Mouse (Mus musculus) heart, adult 18-20 months (tissue): Measurements from ENCODE around the gene Chst5. TPM values are rescaled to one million over a fixed set of nuclear protein-coding genes. Genes with fewer than 3 reads are reported as not detected.
A peak's percentile ranks its signal among the peaks of the same experiment; 100 is the strongest.

Experiments used
- DNase-seq, 2 experiments: peaks; one replicate each; pipeline ENCODE4 v3.0.0; 2021 to 2022; ENCODE audit warnings: mixed read lengths in 1 of 2
- total RNA-seq, 2 experiments: library from RNA; stranded (reverse); gene quantifications; 2 replicates each; pipeline ENCODE4 v1.2.3; 2021

The Chst5 gene
- total RNA-seq, 2 experiments from 2014 or later = not detected

DNA sequence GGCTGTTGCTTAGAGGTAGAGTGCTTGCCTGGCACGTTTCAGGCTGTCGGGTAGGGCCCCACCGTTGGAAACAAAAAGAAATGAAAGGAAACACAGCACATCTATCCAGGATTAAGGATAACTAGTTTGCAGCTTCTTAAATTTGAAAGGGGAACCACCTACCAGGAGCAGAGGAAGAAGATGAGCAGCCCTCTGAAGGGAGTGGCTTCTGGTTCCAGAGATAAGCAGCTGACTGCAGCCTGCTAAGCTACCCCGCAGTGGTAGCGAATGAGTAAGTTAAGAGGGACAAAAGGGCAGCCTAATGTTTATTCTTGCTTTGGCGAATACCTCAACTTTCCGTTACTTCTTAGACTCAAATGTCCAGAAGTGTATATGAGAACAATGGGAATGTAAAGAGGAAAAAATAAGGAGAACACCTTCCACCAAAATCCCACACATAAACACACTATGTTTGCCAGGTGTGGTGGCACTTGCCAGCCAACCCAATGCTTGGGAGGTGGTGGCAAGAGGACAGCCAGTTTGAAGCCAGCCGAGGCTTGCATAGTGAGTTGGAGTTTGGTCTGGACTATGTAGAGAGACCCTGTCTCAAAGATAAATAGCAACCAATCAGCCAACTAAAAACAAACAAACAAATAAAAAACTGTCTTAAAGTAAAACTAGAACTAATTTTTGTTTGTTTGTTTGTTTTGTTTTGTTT, 19.5 kb upstream of the Chst5 start:
- no peak for DNase-seq

DNA sequence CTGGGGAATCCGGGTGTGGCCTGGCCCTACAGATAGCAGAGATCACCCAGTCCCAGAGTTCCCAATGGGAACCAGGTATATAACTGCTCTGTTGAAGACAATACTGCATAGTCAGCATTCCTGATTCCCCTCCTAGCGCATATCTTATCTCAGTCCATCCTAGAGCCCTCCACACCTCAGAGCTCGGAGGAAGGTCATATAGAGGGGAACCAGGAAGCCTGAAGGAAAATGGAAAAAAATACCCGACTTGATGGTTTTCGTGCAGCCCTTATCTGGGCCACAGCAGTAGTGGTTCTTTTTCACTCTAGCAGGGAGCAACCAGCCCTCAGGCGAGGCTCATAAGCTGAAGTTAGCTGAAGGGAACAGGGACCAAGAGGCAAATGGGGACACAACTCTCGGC, 14.7 kb upstream of the Chst5 start:
- no peak for DNase-seq

DNA sequence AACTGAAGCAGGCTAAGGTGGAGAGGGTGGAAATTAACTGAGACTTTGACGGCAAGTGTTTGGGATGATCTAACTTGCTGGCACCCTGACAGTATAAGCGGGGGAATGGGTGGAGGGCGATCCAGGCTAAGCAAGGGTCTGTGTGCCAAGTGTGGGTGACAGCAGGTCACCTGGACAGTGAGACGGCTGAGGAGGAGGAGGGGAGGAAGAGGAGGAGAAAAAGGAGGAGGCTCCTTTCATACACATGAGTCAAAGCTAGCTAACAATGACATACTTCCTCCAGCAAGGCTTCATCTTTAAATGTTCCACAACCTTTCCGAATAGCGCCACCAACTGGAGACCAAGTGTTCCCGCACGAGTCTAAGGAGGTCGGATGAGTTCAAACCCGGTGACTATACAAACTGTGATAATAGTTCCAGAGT, 13.1 kb upstream of the Chst5 start:
- DNase-seq = peak; percentile 59 to 66

DNA sequence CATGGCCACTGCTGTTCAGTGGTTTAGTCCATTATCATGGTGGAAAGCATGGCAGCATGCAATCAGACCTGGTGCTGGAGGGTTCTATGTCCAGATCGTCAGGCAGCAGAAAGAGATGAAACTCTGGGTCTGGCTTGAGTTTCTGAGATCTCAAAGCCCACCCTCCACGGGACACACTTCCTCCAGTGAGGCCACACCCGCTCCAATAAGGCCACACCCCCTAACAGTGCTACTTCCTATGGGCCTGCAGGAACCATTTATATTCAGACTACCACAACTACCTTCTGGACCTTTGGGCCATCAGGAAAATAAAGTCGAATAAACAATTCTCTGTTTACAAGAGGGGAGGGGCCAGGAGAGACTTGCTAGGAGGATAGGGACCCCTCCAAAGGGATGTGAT, 10.7 kb upstream of the Chst5 start:
- no peak for DNase-seq

DNA sequence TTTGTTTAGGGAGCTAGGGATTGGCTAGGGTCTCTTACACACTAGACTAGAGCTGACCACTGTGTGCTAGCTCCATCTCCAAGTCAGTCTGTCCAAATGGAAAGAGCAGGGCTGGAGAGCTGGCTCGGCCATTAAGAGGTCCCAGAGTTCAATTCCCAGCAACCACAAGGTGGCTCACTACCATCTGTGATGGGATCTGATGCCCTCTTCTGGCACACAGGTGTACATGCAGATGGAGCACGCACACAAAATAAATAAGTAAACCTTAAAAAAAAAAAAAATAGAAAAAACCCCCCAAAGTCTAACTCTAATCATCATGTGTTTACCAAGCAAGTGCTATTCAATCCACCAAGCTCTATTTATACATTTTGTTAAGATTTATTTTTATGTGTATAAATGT, 9.4 kb upstream of the Chst5 start:
- no peak for DNase-seq

DNA sequence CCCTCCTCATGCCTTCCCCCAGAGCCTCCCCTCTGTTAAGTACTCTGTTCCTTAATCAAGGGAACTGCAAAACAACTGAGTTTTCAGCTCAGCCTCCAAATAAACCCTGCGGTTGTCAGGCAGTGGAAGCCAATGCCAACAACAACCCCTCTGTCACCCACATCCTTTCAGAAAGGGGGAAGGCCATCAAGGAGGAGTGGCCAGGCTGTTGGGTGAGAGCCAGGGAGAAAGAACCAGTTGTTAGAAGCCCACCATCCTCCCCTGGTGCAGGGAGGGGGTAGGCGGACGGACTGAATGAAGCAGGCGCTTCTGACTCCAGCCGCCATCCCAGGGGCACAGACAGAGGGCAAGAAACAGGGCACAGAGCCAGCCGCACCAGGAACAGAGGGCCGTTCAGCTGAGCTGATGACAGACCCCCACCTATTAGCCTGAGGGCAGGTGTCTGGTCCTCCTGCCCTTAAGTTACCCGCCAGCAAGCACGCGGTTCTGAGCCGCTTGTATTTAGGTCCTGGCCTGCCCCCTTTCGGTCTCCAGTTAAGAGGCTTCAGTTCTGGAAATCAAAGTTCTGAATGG, 2.7 kb upstream of the Chst5 start:
- no peak for DNase-seq

DNA sequence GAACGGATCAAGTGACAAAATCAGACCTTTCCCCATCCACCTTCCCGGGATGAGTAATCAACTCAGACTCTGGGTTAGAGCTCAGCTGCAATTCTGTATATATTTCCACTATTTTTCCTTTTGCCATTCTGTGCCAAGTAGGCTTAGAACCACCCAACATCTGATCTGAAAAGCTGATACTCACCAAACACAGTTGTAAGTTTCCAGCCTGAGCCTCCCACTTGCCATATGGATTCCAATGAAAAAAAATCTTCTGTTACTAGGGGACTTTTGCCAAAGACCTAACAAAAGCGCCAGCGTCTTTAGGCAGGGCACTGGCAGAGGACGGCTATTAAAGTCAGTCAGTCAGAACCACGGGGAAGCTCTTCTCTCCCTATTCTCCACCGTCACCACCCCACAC, 1.3 kb upstream of the Chst5 start:
- DNase-seq = no peak

DNA sequence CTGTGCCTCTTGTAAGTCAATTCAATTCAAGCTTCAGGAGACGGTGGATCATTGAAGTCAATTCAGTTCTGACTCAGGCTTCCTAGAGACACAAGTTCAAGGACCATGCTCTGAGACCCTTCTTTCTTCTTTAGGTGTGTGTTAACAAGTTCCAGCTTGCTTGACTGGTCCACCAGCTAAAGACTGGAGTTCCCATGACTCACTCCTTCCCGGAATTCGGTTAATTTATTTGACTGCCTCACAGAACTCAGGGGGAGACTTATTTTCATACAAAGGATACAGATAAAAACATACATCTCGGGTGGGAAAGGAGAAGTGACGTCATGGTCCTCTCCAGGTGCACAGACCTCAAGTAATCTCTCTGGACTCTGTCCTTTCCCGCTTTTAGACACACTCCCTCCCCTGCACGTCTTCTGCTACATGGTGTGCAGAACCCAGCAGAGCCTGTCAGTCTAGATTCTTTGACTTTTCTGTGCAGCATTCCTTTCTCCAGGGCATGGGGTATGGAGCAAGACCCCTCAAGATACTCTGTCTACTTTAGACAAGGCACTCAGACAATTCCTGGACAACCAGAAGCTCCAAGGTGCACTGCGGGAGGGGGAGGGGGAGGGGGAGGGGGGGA, 4.6 kb downstream of the Chst5 start:
- DNase-seq = no peak

DNA sequence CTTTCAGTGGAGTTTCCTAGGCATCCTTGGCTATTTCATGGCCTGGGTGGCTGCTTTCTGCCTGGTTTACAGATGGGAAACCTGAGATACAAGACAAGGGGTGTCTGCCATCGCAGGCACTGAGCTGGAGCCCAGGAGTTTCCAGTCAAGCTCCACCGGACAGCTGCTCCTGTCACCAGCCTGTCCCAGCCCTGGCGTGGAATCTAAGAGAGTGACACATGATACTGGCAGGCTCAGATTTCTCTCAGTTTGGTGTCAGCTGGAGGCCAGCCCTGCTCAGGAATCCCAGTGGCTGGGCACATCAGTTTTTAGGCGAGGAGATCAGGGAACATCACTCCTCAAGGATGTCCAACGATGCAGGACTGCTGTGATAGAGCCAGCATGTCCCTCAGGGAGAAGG, 8.2 kb downstream of the Chst5 start:
- peak; percentile 26 to 43 for DNase-seq

DNA sequence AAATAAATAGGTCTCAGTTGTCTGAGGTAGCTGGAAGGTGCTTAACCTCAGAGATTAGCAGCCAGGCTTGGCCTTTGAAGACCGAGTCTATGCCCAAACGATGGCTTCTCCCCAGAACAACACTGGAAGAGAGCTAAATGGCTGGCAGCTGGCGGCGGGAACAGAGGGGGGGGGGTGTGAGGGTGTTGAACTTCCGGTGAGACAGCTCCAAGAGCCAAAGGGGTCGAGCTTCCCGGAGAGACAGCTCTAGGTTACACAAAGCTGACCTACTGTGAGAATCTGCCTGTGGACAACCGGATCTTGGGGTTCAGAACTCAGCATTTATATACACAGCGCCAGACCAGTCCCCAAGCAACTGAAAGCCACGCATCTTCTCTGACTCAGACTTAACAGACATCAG, 11.7 kb downstream of the Chst5 start:
- DNase-seq = no peak

DNA sequence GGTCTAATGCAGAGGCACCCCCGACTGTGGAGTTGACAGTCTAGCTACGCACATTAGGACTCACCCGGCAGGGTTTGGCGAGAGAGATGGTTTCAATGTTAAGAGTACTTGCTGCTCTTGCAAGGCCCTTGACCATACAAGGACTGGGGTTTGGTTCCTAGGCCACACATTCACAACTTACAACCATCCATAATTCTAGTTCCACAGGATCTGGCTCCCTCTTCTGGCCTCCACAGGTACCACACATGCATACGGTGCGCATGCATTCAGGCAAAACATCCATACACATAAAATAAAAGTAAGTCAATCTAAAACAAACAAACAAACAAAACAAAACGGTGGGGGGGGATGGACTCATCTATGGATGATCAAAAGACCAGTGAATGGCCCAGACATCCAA, 15.3 kb downstream of the Chst5 start:
- DNase-seq = no peak

DNA sequence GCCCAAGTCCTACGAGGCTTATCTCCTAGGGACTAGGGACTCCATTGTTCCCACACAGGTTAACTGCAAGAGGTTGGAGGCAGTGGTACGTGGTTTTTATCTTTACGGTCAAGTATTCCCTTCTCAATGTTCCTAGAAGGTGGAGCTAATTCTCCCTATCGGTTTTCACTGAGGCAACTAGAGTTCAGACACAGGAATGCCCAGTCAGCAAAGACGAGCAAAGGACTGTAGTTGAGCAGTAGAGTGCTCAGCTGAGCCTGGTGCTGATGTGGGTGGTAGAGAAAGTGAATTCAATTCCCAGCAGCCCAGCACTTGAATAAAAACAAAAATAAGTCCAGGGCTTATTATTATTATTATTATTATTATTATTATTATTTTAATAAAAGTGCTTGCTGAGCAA, 17.6 kb downstream of the Chst5 start:
- no peak for DNase-seq

DNA sequence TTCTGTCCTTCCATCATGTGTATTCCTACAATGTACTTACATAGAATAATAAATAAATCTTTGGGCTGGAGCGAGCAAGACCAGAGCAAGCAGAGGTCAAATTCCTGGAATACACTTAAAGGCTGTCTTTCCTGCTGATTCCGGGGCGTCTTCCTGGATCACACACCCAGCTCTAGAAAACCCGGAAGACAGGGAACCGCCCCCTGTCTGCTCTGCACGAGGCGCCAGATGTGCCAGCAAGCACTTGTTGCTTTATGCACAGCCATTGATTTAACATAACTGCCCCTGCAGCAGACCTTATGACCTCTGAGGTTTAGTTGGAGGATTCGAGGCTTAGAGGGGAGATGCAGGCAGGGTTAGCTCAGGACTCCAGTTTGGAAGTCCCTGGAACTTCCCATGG, 18.3 kb downstream of the Chst5 start:
- DNase-seq = no peak

DNA sequence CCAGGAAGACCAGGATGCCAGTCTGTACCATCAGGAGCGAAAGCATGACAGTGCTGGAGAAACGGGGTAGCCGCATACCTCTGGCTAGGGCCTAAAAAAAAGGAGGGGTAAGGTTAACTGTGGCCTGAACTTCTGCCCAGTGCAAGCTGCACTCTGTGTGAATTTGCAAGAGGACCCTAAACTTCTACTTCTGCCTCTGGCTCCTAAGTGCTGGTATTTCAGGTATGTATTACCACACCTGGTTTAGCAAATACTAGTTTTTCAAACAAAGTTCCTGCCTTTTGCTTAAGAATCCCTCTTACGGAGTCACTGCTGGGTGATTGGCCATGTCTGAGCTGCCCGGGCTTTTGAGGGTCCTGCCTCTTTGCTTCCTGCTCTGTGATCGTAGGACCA, 19.3 kb downstream of the Chst5 start:
- DNase-seq = no peak

DNA sequence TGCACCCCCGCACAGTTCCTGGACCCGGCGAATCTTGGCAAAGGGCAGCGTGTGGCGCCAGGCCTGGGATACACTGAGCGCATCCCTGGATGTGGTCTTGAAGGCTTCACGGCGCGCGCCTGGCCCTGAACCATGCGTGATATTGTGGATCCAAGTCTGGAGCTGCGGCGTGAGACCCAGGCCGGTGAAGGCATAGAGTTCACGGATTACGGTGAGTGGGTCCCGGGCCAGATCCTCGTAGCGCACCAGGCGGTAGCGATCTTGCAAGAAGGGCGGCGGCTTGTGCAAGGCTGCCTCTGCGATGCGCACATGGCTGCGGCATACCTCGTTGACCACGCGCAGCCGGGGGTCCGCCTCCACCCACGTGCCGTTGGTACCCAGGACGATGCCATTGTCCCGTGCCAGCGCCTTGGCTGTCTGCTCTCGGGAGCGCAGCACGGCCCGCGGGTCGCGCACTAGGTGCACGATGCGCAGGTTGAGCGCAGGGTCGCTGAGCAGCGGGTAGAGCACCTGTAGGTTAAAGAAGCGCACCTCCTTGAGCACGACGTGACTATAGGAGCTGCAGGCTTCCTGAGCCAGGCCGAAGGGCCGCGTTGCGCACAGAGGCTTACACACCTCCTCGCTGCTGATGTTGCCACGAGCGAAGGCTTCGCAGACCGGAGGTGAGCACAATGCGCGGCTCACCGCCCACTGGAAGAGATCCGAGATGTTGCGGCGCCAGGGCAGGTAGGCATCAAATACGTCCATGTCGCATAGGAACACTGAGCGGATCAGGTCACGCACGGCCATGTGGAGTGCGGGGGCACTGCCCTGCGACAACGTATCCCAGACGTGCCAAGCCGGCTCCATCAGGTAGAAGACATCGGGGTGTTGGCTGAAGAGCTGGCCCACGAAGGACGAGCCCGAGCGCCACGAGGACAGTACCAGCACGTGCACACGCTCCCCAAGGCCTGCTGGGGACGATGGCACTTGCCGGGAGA, 20.0 kb downstream of the Chst5 start:
- DNase-seq = no peak

DNA sequence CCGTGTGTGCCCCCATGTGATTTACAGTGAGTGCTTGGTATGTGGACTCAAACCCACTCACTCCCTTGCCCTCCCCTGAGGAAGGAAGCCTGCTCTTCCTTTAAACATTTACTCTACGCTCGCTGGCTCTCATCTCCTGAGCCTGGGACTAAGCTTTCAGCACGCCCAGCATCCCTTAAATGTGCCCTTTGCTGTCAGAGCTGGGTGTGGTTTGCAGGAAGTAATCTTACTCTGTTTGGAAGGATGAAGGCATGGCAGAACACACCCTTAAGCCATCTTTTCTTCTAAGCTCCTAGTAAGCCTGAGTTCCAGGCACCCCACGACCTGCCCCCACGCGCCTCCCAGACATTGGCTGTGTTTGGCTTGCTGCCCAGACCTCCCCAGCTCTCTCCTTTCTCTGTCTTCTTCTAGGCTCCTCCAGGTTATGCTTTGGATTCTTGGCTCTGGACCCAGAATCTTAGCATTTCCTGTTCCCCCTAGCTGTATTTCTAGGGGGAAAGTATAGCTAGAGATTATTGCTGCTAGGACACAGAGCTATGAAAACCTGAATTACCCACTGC, 22.1 kb downstream of the Chst5 start:
- DNase-seq = no peak

DNA sequence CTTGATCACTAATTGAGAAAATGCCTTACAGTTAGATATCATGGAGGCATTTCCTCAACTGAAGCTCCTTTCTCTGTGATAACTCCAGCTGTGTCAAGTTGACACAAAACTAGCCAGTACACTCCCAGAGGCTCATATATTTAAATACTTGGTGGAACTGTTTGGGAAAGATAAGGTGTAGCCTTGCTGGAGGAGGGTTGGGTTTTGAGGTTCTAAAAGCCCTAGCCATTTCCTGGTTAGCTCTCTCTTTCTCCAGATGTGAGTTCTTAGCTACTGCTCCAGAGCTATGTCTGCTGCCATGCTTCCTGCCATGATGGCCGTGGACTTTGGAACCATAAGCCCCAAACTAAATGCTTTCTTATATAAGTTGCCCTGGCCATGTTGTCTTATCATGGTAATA, 22.8 kb downstream of the Chst5 start:
- no peak for DNase-seq

DNA sequence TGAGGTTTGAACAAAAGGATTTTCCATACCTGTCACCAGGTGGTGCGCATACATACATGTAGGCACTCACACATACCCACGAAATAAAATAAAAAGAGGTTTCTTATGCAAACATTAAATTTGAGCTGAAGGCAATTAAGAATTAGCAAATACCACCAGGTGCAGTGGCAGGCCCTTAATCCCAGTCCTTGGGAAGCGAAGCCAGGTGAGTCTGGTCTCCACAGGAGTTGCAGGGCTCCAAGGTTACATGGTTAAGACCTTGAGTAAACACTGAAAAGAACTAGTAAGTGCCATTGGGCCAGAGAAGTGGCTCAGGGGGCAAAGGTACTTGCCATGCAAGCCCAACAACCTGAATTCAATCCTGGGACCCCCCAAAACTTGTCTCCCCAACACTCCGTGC, 26.6 kb downstream of the Chst5 start:
- no peak for DNase-seq

DNA sequence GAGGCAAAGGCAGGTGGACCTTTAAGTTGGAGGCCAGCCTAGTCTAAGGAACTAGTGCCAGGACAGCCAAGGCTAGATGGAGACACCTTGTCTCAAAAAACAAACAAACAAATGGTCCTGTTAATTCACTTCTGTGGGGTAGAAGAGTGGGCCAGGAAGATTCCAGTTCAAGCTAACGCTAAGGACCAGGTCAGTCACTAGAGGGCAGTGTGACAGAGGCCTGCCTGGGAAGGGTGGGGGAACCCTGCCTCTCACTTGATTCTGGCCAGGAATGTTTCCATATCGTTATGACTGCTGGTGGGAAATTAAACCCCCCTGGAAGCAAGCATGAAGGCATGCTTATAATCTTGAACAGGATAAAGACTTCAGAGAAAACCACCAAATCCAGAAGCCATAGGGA, 28.7 kb downstream of the Chst5 start:
- DNase-seq = peak; percentile 26 to 70

DNA sequence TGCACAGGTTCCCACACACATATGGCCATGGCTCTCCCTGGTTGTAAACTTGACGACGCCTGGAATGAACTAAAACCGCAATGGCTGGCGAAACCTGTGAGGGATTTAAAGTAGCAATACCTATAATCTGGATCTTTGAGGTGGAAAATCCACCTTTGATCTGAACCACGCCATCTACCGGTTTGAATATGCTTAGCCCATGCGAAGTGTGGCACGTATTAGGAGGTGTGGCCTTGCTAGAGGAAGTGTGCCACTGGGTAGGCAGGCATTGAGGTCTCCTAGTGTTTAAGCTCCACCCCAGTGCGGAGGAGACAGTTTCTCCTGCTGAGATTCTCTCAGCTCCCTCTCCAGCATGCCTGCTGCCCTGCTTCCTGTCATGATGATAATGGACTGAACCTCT, 32.5 kb downstream of the Chst5 start:
- DNase-seq = no peak

DNA sequence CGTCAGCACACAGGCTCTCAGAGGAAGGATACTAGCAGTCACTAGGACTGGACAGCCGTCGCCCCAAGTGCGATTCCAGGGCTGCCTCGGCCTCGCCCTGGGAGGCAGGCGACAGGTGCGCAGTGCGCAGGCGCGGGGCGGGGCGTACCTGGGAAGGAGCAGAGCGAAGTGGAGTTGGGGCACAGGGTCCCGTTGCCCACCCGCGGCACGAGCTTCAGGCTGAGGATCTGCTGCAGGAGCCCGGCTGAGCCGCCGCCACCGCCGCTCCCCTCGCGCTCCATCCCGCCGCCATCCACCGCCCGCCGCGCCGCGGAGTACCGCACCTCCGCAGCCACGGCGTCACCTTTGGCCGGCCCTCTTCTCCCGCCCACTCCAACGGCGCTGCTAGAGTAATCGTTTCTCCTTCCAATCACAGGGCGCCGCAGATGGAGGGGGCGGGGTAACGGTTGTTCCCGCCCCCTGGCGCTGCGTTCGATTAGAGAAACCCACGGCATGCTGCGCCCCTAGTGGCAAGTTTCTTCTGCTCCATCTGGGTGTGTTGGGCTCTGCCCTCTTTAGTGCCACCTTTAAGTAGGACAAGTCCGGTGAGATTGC, 33.8 kb downstream of the Chst5 start, which contains the start of gene Tmem170:
Gene Tmem170 (minus strand): TSS at position 396 of the 594 bp plus-strand sequence.
- DNase-seq = peak; percentile 98

DNA sequence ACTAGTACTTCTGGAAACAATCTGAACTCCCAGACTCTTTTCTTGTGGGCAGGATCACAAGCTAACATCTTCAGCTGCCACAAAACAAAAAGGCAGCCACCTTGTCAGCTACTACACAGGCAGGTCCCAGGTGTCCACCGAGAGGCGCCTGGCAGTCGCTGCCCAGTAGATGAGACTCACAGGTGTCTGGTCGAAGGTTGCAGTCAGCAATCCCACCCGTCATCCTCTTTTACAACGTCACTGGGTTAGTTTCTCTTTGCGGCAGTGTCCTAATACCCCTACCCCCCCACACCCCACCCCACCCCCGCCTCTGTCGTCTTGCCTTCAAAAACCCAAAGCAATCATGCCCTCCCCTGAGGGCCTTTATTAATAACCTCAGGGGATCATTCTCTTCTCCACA, 34.5 kb downstream of the Chst5 start:
- DNase-seq = peak; percentile 14 to 33
